Mouse (Mus musculus) gastrocnemius, adult 2 months (tissue): ENCODE results near the gene Pex11b. TPM values are rescaled to one million over a fixed set of nuclear protein-coding genes. Genes with fewer than 3 reads are reported as not detected.
A peak's percentile ranks its signal among the peaks of the same experiment; 100 is the strongest.
"Not testable (repeated sequence)": the region's sequence is repeated elsewhere in the genome, so short reads cannot be mapped to it uniquely, and the experiment has no call there.

ENCODE experiments used
- DNase-seq: peaks from one replicate; pipeline ENCODE4 v3.0.0; 2022
- H3K27ac ChIP-seq: fragments of 200-600 bp; 2 replicates; pipeline ENCODE4 v1.8.1; 2022; ENCODE audit warnings: mild to moderate bottlenecking
- H3K4me3 ChIP-seq: fragments of 200-600 bp; 2 replicates; pipeline ENCODE4 v1.8.1; 2022; ENCODE audit warnings: mild to moderate bottlenecking, moderate library complexity
- CTCF ChIP-seq: fragments of 200-600 bp; IDR thresholded peaks from 2 replicates; pipeline ENCODE4 v1.8.1; 2022; ENCODE audit warnings: antibody characterized with exemption, mild to moderate bottlenecking, moderate library complexity
- intact Hi-C: fragments of 180-260 bp; cut with DNase I; formaldehyde crosslinking; loops from one replicate; pipeline ENCODE4 v1.15.1; 2025
- total RNA-seq, 2 experiments: library from RNA; stranded (reverse); gene quantifications; 2 replicates each; pipeline ENCODE4 v1.2.3; 2021

Pex11b gene
- total RNA-seq, 2 experiments from 2014 or later = 22.6 to 24.2 TPM

- TF ChIP-seq CTCF = no peak
- intact Hi-C loops = loop anchor here (5.0 kb wide), 1 partner anchor 52 kb away; no protein-coding TSS in a partner anchor
Observed at GRCm38 (mm10) chr3:96599411-96599810, 35.8 kb upstream of the Pex11b start.

GRCm38 (mm10) chr3:96600639-96601250, 34.4 kb upstream of the Pex11b start, which contains the start of gene Lix1l:
TSS of gene Lix1l (plus strand) at chr3:96601149.
- DNase-seq = peak; percentile 96
- TF ChIP-seq CTCF = no peak
- peak within 1 kb of the TSS; percentile 89 for H3K27ac ChIP-seq
- peak within 1 kb of the TSS; percentile 90 for H3K4me3 ChIP-seq
- intact Hi-C loops = loop anchor here (2.0 kb wide), 1 partner anchor 28 kb away; the partner anchor contains the start of gene Rbm8a

More at GRCm38 (mm10) chr3:96599411-96599810, 35.8 kb upstream of the Pex11b start:
- Histone ChIP-seq H3K4me3 (no peak overlapping the region), H3K27ac (no peak overlapping the region)
- DNase-seq = no peak

DNA sequence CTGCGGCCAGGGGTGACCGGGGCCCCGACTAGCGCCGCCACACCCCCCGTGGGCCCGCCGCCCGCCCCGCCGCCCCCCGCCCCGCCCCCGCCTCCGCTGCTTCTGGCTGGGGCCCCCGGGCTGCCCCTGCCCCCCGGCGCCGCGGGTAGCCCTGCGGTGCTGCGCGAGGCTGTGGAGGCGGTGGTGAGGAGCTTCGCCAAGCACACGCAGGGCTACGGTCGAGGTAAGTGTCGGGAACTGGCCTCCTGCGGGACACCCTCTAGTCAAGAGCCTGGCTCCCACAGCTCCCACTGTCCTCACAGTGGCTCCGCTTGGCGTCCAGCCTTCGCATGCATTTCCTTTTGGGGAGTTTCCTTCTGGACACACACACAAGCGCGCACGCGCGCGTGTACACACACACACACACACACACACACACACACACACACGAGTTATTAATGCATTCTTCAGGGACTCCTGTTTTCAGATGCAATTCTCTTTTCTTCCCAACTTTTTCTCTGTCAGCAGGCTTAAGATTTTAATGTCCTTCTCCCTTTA, 33.9 kb upstream of the Pex11b start:
- H3K4me3 ChIP-seq = peak overlapping the region; percentile 90

GRCm38 (mm10) chr3:96601941-96602703, 33.1 kb upstream of the Pex11b start:
- intact Hi-C loops = loop anchor here (2.0 kb wide), 1 partner anchor 27 kb away; the partner anchor contains the start of gene Rbm8a
- DNase-seq = peak; percentile 46
- Histone ChIP-seq H3K27ac (peak overlapping the region; percentile 89), H3K4me3 (peak overlapping the region; percentile 90)
- no peak for TF ChIP-seq CTCF

More for the DNA sequence above, 33.9 kb upstream of the Pex11b start:
- intact Hi-C loops = loop anchor here (2.0 kb wide), 1 partner anchor 27 kb away; the partner anchor contains the start of gene Rbm8a
- peak overlapping the region; percentile 89 for H3K27ac ChIP-seq
- DNase-seq = peak; percentile 82
- no peak for TF ChIP-seq CTCF

DNA sequence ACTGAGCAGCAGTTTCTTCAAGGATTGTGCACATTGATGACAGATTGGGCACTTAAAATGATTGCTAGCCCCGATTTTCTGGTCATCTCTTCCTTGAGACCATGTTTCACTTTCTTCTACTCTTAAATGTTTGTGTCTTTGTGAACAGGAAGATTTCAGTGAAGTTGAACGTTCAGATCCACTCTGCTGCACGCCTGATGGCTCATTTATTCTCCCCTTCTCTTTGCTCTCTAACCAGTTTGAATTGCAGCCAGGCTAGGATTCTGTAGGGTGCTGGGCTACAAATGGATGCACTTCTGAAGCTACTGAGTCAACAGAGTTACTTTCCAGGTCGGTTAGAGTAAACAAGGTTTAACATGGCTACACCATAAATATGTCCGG, 32.5 kb upstream of the Pex11b start:
- Histone ChIP-seq H3K27ac (peak overlapping the region; percentile 89), H3K4me3 (peak overlapping the region; percentile 90)
- DNase-seq = no peak
- intact Hi-C loops = no loop called here
- TF ChIP-seq CTCF = no peak

DNA sequence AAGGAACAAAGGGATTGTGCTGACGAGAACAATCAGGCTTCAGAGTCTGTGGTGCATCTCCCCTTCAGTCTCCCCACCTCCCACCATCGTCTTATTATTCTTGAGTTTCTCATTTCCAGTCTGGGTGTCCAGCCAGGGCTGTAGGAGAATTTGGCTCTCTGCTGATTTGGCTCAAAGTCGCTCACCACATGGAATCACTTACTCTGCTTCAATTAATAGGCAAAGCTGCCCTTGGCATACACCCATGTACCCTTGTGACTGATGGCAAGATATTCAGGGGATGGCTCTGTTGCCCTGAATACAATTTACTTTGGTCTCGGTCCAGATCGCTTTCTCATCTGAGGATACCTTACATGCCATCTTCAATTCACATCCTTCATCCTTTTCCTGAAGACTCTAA, 31.9 kb upstream of the Pex11b start:
- no peak for TF ChIP-seq CTCF
- peak overlapping the region; percentile 89 for H3K27ac ChIP-seq
- H3K4me3 ChIP-seq = peak overlapping the region; percentile 90
- intact Hi-C loops = no loop called here
- DNase-seq = no peak

DNA sequence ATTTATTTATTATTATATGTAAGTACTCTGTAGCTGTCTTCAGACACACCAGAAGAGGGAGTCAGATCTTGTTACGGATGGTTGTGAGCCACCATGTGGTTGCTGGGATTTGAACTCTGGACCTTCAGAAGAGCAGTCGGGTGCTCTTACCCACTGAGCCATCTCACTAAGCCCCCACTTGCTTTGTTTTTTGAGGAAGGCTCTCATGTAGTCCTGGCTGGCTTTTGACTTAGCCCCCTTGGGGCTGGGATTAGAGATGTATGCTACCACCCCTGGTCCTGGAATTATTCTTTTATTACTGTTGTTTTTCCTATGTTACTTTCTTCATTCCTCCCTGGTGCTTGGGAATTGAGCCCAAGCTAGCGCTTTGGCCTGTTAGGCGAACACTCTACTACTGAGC, 29.2 kb upstream of the Pex11b start:
- DNase-seq, intact Hi-C loops, H3K4me3 ChIP-seq, H3K27ac ChIP-seq: not testable (repeated sequence)

- no peak for DNase-seq
- no peak overlapping the region for H3K4me3 ChIP-seq
- TF ChIP-seq CTCF = no peak
- intact Hi-C loops = no loop called here
- no peak overlapping the region for H3K27ac ChIP-seq
Observed at GRCm38 (mm10) chr3:96606618-96607017, 28.6 kb upstream of the Pex11b start.

DNA sequence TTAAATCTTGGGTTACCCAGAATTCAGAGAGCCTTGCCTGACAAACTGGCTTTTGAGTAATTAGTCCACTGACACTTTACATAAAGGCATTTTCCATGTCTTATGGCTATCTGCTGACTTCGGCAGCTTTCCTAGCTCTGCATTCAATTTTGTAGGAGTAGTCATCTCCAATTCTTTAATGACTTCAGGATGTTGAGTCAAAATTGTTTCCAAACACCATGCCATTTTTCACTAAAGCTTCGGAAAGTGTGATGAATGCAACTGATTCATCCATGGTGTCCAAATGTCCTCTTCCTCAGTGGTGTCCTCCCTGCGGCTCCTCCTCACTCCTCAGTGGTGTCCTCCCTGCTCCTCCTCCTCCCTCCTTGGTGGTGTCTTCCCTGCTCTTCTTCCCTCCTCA, 17.2 kb upstream of the Pex11b start:
- intact Hi-C loops = no loop called here

GRCm38 (mm10) chr3:96623201-96623600, 12.0 kb upstream of the Pex11b start:
- H3K4me3 ChIP-seq = no peak overlapping the region
- DNase-seq = no peak
- intact Hi-C loops = no loop called here

More for the DNA sequence above, 17.2 kb upstream of the Pex11b start:
- no peak for TF ChIP-seq CTCF
- H3K27ac ChIP-seq = no peak overlapping the region
- no peak overlapping the region for H3K4me3 ChIP-seq
- DNase-seq = no peak

GRCm38 (mm10) chr3:96629729-96630600, 5.2 kb upstream of the Pex11b start, which contains the start of gene Rbm8a:
TSS of gene Rbm8a (plus strand) at chr3:96629933.
- TF ChIP-seq CTCF = no peak
- Histone ChIP-seq H3K4me3 (peak within 1 kb of the TSS; percentile 82), H3K27ac (peak within 1 kb of the TSS; percentile 92)
- intact Hi-C loops = loop anchor here (2.0 kb wide), 1 partner anchor 29 kb away; the partner anchor contains the start of gene Lix1l
- peak; percentile 96 for DNase-seq

More at GRCm38 (mm10) chr3:96623201-96623600, 12.0 kb upstream of the Pex11b start:
- no peak for TF ChIP-seq CTCF
- H3K27ac ChIP-seq = no peak overlapping the region

- intact Hi-C loops = no loop called here
- no peak for DNase-seq
- H3K4me3 ChIP-seq = no peak overlapping the region
- no peak overlapping the region for H3K27ac ChIP-seq
- no peak for TF ChIP-seq CTCF
Observed at GRCm38 (mm10) chr3:96632058-96632457, 3.1 kb upstream of the Pex11b start.
